Mouse (Mus musculus) MEL (cell line): ENCODE measurements around the gene Thbs3. TPM values are rescaled to one million over a fixed set of nuclear protein-coding genes. Genes with fewer than 3 reads are reported as not detected.

ENCODE experiments used
- DNase-seq: peaks from one replicate; pipeline ENCODE4 v3.0.0; 2011; ENCODE audit warnings: low read depth, low spot score
- H3K27ac ChIP-seq: 2 replicates; pipeline ENCODE4 v1.5.1; 2012; ENCODE audit warnings: low read depth, mild to moderate bottlenecking, control low read depth, low read length, moderate library complexity; ENCODE audit not compliant: control insufficient read depth
- H3K27me3 ChIP-seq, 2 experiments: fragments of 150-350 bp in 1 of 2; sonication (generic) in 1 of 2; 2 replicates each; pipeline ENCODE4 v1.6.1; 2012; ENCODE audit warnings: low read length in 2 of 2, mild to moderate bottlenecking in 2 of 2, improper control_type of control experiment in 1 of 2, moderate library complexity in 1 of 2; ENCODE audit not compliant: insufficient read depth in 2 of 2, control insufficient read depth in 1 of 2
- H3K36me3 ChIP-seq, 2 experiments: 2 replicates each; pipeline ENCODE4 v1.6.1; 2012 to 2014; ENCODE audit warnings: low read length in 2 of 2, improper control_type of control experiment in 1 of 2, inconsistent platforms in 1 of 2, mild to moderate bottlenecking in 1 of 2; ENCODE audit not compliant: insufficient read depth in 2 of 2, control insufficient read depth in 1 of 2
- H3K4me1 ChIP-seq, 2 experiments: fragments of 150-350 bp in 1 of 2; sonication (generic) in 1 of 2; 2 replicates each; pipeline ENCODE4 v1.6.1; 2012; ENCODE audit warnings: low read length in 2 of 2, improper control_type of control experiment in 1 of 2, mild to moderate bottlenecking in 1 of 2; ENCODE audit not compliant: insufficient read depth in 2 of 2, control insufficient read depth in 1 of 2
- H3K4me3 ChIP-seq, 2 experiments: fragments of 150-350 bp in 1 of 2; sonication (generic) in 1 of 2; 2 replicates each; pipeline ENCODE4 v1.5.1; 2012; ENCODE audit warnings: low read depth in 2 of 2, low read length in 2 of 2, mild to moderate bottlenecking in 2 of 2, moderate library complexity in 2 of 2, control low read depth in 1 of 2, improper control_type of control experiment in 1 of 2; ENCODE audit not compliant: control insufficient read depth in 1 of 2, insufficient read depth in 1 of 2
- H3K79me2 ChIP-seq: 2 replicates; pipeline ENCODE4 v1.6.1; 2012; ENCODE audit warnings: mild to moderate bottlenecking, low read length, moderate library complexity; ENCODE audit not compliant: control insufficient read depth, poor library complexity, insufficient read depth
- H3K9ac ChIP-seq: 2 replicates; pipeline ENCODE4 v1.6.1; 2012; ENCODE audit warnings: low read depth, mild to moderate bottlenecking, control low read depth, low read length, moderate library complexity; ENCODE audit not compliant: control insufficient read depth, poor library complexity, severe bottlenecking
- H3K9me3 ChIP-seq: fragments of 150-350 bp; sonication (generic); replicated peaks from 2 replicates; pipeline ENCODE4 v1.6.1; 2012; ENCODE audit warnings: mild to moderate bottlenecking, low read length, improper control_type of control experiment, moderate library complexity; ENCODE audit not compliant: insufficient read depth
- CHD1 ChIP-seq: IDR thresholded peaks from 2 replicates; pipeline ENCODE4 v1.6.1; 2012; ENCODE audit warnings: low read depth, mild to moderate bottlenecking, inconsistent platforms, low read length, improper control_type of control experiment
- CHD2 ChIP-seq: IDR thresholded peaks from 2 replicates; pipeline ENCODE4 v1.6.1; 2011; ENCODE audit warnings: low read length, improper control_type of control experiment
- CTCF ChIP-seq, 3 experiments: IDR thresholded peaks in 2 of 3; conservative IDR thresholded peaks in 1 of 3; 2 replicates each; pipeline ENCODE4 v1.5.1; 2011 to 2012; ENCODE audit warnings: low read length in 3 of 3, low read depth in 2 of 3, mild to moderate bottlenecking in 2 of 3, improper control_type of control experiment in 1 of 3, inconsistent platforms in 1 of 3, mixed read lengths in 1 of 3, moderate library complexity in 1 of 3; ENCODE audit not compliant: control insufficient read depth in 1 of 3, insufficient read depth in 1 of 3, poor library complexity in 1 of 3, severe bottlenecking in 1 of 3
- E2F4 ChIP-seq: IDR thresholded peaks from 2 replicates; pipeline ENCODE4 v1.6.1; 2011; ENCODE audit warnings: low read depth, low read length, improper control_type of control experiment, borderline replicate concordance
- ELF1 ChIP-seq: IDR thresholded peaks from 2 replicates; pipeline ENCODE4 v1.6.1; 2014; ENCODE audit warnings: low read depth, mild to moderate bottlenecking, inconsistent platforms, low read length, improper control_type of control experiment, moderate library complexity
- ETS1 ChIP-seq: IDR thresholded peaks from 2 replicates; pipeline ENCODE4 v1.6.1; 2012; ENCODE audit warnings: low read depth, mild to moderate bottlenecking, inconsistent platforms, low read length, improper control_type of control experiment, moderate library complexity
- HCFC1 ChIP-seq: IDR thresholded peaks from 2 replicates; pipeline ENCODE4 v1.6.1; 2012; ENCODE audit warnings: low read depth, mild to moderate bottlenecking, inconsistent platforms, low read length, improper control_type of control experiment, moderate library complexity
- JUND ChIP-seq: IDR thresholded peaks from 2 replicates; pipeline ENCODE4 v1.6.1; 2011; ENCODE audit warnings: low read depth, mild to moderate bottlenecking, improper control_type of control experiment, low read length
- KAT2A ChIP-seq: conservative IDR thresholded peaks from 2 replicates; pipeline ENCODE4 v1.6.1; 2012; ENCODE audit warnings: low read depth, low read length, improper control_type of control experiment, inconsistent platforms
- MAFK ChIP-seq: IDR thresholded peaks from 2 replicates; pipeline ENCODE4 v1.6.1; 2011; ENCODE audit warnings: low read depth, mild to moderate bottlenecking, low read length, improper control_type of control experiment, borderline replicate concordance
- MAX ChIP-seq: IDR thresholded peaks from 2 replicates; pipeline ENCODE4 v1.6.1; 2011; ENCODE audit warnings: low read length, improper control_type of control experiment
- MAZ ChIP-seq: IDR thresholded peaks from 2 replicates; pipeline ENCODE4 v1.6.1; 2012; ENCODE audit warnings: low read depth, mild to moderate bottlenecking, inconsistent platforms, low read length, improper control_type of control experiment
- MXI1 ChIP-seq: IDR thresholded peaks from 2 replicates; pipeline ENCODE4 v1.6.1; 2011; ENCODE audit warnings: mild to moderate bottlenecking, low read depth, low read length, improper control_type of control experiment
- MYB ChIP-seq: IDR thresholded peaks from 2 replicates; pipeline ENCODE4 v1.6.1; 2011; ENCODE audit warnings: mild to moderate bottlenecking, low read depth, low read length, improper control_type of control experiment
- NELFE ChIP-seq: IDR thresholded peaks from 2 replicates; pipeline ENCODE4 v1.6.1; 2011; ENCODE audit warnings: low read depth, low read length, improper control_type of control experiment
- NRF1 ChIP-seq: IDR thresholded peaks from 2 replicates; pipeline ENCODE4 v1.6.1; 2014; ENCODE audit warnings: low read depth, mild to moderate bottlenecking, inconsistent platforms, low read length, improper control_type of control experiment, moderate library complexity; ENCODE audit not compliant: poor library complexity, insufficient read depth, severe bottlenecking
- POLR2AphosphoS5 ChIP-seq: IDR thresholded peaks from 2 replicates; pipeline ENCODE4 v1.6.1; 2012; ENCODE audit warnings: low read depth, borderline replicate concordance, mild to moderate bottlenecking, inconsistent platforms, low read length, moderate library complexity, mixed read lengths
- RCOR1 ChIP-seq: IDR thresholded peaks from 2 replicates; pipeline ENCODE4 v1.6.1; 2012; ENCODE audit warnings: low read depth, mild to moderate bottlenecking, inconsistent platforms, low read length, improper control_type of control experiment
- SIN3A ChIP-seq: IDR thresholded peaks from 2 replicates; pipeline ENCODE4 v1.6.1; 2012; ENCODE audit warnings: low read length, improper control_type of control experiment, inconsistent platforms
- TAL1 ChIP-seq: IDR thresholded peaks from 2 replicates; pipeline ENCODE4 v1.6.1; 2012; ENCODE audit warnings: mild to moderate bottlenecking, inconsistent platforms, low read length, moderate library complexity, mixed read lengths
- TBP ChIP-seq: IDR thresholded peaks from 2 replicates; pipeline ENCODE4 v1.8.0; 2011; ENCODE audit warnings: low read depth, low read length, improper control_type of control experiment
- UBTF ChIP-seq: IDR thresholded peaks from 2 replicates; pipeline ENCODE4 v1.6.1; 2012; ENCODE audit warnings: low read depth, mild to moderate bottlenecking, inconsistent platforms, low read length, improper control_type of control experiment, moderate library complexity, borderline replicate concordance; ENCODE audit not compliant: insufficient read depth
- USF1 ChIP-seq: IDR thresholded peaks from 2 replicates; pipeline ENCODE4 v1.6.1; 2014; ENCODE audit warnings: low read depth, mild to moderate bottlenecking, inconsistent platforms, low read length, improper control_type of control experiment, moderate library complexity
- USF2 ChIP-seq, 2 experiments: IDR thresholded peaks; 2 replicates each; pipeline ENCODE4 v1.6.1; 2011 to 2012; ENCODE audit warnings: improper control_type of control experiment in 2 of 2, low read length in 2 of 2, borderline replicate concordance in 1 of 2, inconsistent platforms in 1 of 2, low read depth in 1 of 2, mild to moderate bottlenecking in 1 of 2; ENCODE audit not compliant: insufficient read depth in 1 of 2
- ZC3H11A ChIP-seq: IDR thresholded peaks from 2 replicates; pipeline ENCODE4 v1.6.1; 2012; ENCODE audit warnings: low read depth, mild to moderate bottlenecking, inconsistent platforms, low read length, improper control_type of control experiment
- ZKSCAN1 ChIP-seq: IDR thresholded peaks from 2 replicates; pipeline ENCODE4 v1.6.1; 2012; ENCODE audit warnings: low read depth, mild to moderate bottlenecking, inconsistent platforms, low read length, improper control_type of control experiment, moderate library complexity
- ZNF384 ChIP-seq: IDR thresholded peaks from 2 replicates; pipeline ENCODE4 v1.6.1; 2012; ENCODE audit warnings: low read depth, mild to moderate bottlenecking, inconsistent platforms, low read length, improper control_type of control experiment
- polyA plus RNA-seq, 2 experiments: library from polyadenylated mRNA; stranded (reverse) in 1 of 2; unstranded in 1 of 2; fragments of >175 nt in 1 of 2; fragments of >200 nt in 1 of 2; gene quantifications; 2 replicates each; pipeline versions ENCODE4 v1.2.1 to v1.2.4; 2012; ENCODE audit warnings: low replicate concordance in 2 of 2, low read depth in 1 of 2; ENCODE audit not compliant: insufficient read length in 2 of 2, insufficient read depth in 1 of 2, missing spikeins in 1 of 2
- total RNA-seq: library from RNA; depleted of rRNA; stranded (reverse); fragments of 300-350 nt; gene quantifications from 2 replicates; pipeline ENCODE4 v1.2.3, GENCODE M21; 2012

The Thbs3 gene
- total and polyA plus RNA-seq, 3 experiments: 1.8 to 4.9 TPM; not detected in 1

- peak overlapping the region; percentile 11 for H3K9ac ChIP-seq
- peaks cover 2 to 8% of the 10 kb centered on the region in 2 experiments; a peak in 3 of 4 replicates for H3K4me1 ChIP-seq
- TF ChIP-seq ELF1 (0 out of 2 replicates have a peak, but pooled peaks have one; percentile 31), ZNF384 (no peak), MYB (0 out of 2 replicates have a peak, but pooled peaks have one; percentile 5), JUND (no peak), CTCF (IDR thresholded peaks at IDR 0.05 in 2 of 3, conservative IDR thresholded peaks at IDR 0.05 in 1 of 3; ENCODE audit: control insufficient read depth in 1 of 3, insufficient read depth in 1 of 3, low read depth in 2 of 3, low read length in 3 of 3, poor library complexity in 1 of 3, severe bottlenecking in 1 of 3) (no peak), MXI1 (peak; percentile 24; the same call in 1 of the 2 replicates)
- TF ChIP-seq, all 39 proteins: peak for 3
- peak overlapping the region; percentile 65 to 83 for H3K4me3 ChIP-seq
- DNase-seq: peak; percentile 80
- H3K27ac ChIP-seq: no peak overlapping the region
- peaks cover 0 to 2% of the 10 kb centered on the region in 2 experiments; a peak in 1 of 4 replicates for H3K36me3 ChIP-seq
- H3K79me2 ChIP-seq: no peaks in the 10 kb centered on the region
- no peaks in the 10 kb centered on the region for H3K9me3 ChIP-seq
- H3K27me3 ChIP-seq: no peaks in the 10 kb centered on the region
These were observed 12.6 kb downstream of the Thbs3 start for GRCm38 (mm10) chr3:89227307-89228179.

- H3K4me1 ChIP-seq: peaks cover 2 to 12% of the 10 kb centered on the region in 2 experiments; a peak in 3 of 4 replicates
- TF ChIP-seq UBTF (no peak), MAZ (peak; percentile 86), JUND (no peak), TAL1 (no peak), CHD1 (no peak), TBP (no peak), ZC3H11A (0 out of 2 replicates have a peak, but pooled peaks have one; percentile 40), ETS1 (peak; percentile 45; the same call in 1 of the 2 replicates), POLR2AphosphoS5 (no peak), NELFE (no peak), MAX (no peak), KAT2A (no peak), ZKSCAN1 (no peak), USF2 (IDR thresholded peaks at IDR 0.05; ENCODE audit: borderline replicate concordance in 1 of 2, insufficient read depth in 1 of 2, low read depth in 1 of 2, low read length in 2 of 2) (no peak), E2F4 (no peak), SIN3A (peak; percentile 78; the same call in 1 of the 2 replicates), MYB (no peak), CTCF (IDR thresholded peaks at IDR 0.05 in 2 of 3, conservative IDR thresholded peaks at IDR 0.05 in 1 of 3; ENCODE audit: control insufficient read depth in 1 of 3, insufficient read depth in 1 of 3, low read depth in 2 of 3, low read length in 3 of 3, poor library complexity in 1 of 3, severe bottlenecking in 1 of 3) (peak; percentile 96 to 100 (median 99)), ZNF384 (no peak), USF1 (no peak), MXI1 (peak; percentile 23; the same call in 1 of the 2 replicates), ELF1 (peak; percentile 64; the same call in 1 of the 2 replicates), HCFC1 (peak; percentile 73), CHD2 (no peak), NRF1 (no peak), MAFK (no peak), RCOR1 (no peak)
These were observed 13.2 kb downstream of the Thbs3 start for GRCm38 (mm10) chr3:89228180-89228549.

More at GRCm38 (mm10) chr3:89228180-89228549, 13.2 kb downstream of the Thbs3 start:
- peak; percentile 93 for DNase-seq
- Histone ChIP-seq H3K79me2 (no peaks in the 10 kb centered on the region), H3K27ac (peak overlapping the region; percentile 36; the same call in 1 of the 2 replicates), H3K36me3 (peaks cover 0 to 5% of the 10 kb centered on the region in 2 experiments; a peak in 2 of 4 replicates), H3K4me3 (peak overlapping the region; percentile 65 to 83), H3K27me3 (no peaks in the 10 kb centered on the region), H3K9ac (peak overlapping the region; percentile 68), H3K9me3 (no peaks in the 10 kb centered on the region)
